Comparison of ENCODE assay signal across 24 mouse cellular contexts in genomic region chr9:13287482-13287881, GRCm38 (mm10).
"Had no signal": no experiment of that assay in that cellular context is flagged by ENCODE, and none has a peak within 500 bp of the region (broad histone marks: within the 10 kb centered on the region; RNA-seq: fewer than 3 reads in every experiment).

No protein-coding gene starts in this region.

- H3K27ac ChIP-seq: heart, adult 2 months; heart, embryonic 13.5 days; heart, embryonic 15.5 days; hindbrain, embryonic 13.5 days; hindbrain, embryonic 15.5 days; hindbrain, postnatal 0 days; intestine, embryonic 15.5 days; layer of hippocampus, adult 2 months; limb, embryonic 13.5 days; limb, embryonic 15.5 days; liver, embryonic 12.5 days; liver, embryonic 14.5 days had no signal

- H3K9me3 ChIP-seq: heart, embryonic 13.5 days; heart, embryonic 15.5 days; hindbrain, embryonic 13.5 days; hindbrain, embryonic 15.5 days; intestine, embryonic 15.5 days; limb, embryonic 13.5 days; limb, embryonic 15.5 days; liver, embryonic 12.5 days had no signal

- H3K4me3 ChIP-seq: heart, adult 2 months; heart, embryonic 13.5 days; heart, embryonic 15.5 days; hindbrain, embryonic 13.5 days; hindbrain, embryonic 15.5 days; intestine, embryonic 15.5 days; layer of hippocampus, adult 2 months; limb, embryonic 13.5 days; limb, embryonic 15.5 days; liver, embryonic 12.5 days had no signal

- H3K9ac ChIP-seq: heart, embryonic 13.5 days; heart, embryonic 15.5 days; hindbrain, embryonic 13.5 days; hindbrain, embryonic 15.5 days; intestine, embryonic 15.5 days; limb, embryonic 13.5 days; limb, embryonic 15.5 days; liver, embryonic 12.5 days; liver, embryonic 14.5 days had no signal

- DNase-seq: gastrocnemius, postnatal 14 days; gastrocnemius, postnatal 36 days; heart, adult 11 months; heart, adult 2 months; kidney, adult 18-20 months; kidney, adult 8-10 months; kidney, postnatal 10 days; kidney, postnatal 25 days; kidney, postnatal 4 days; layer of hippocampus, postnatal 36 days; left cerebral cortex, postnatal 4 days had no signal

- ATAC-seq: hindbrain, postnatal 0 days; intestine, embryonic 15.5 days; intestine, postnatal 0 days; liver, embryonic 12.5 days had no signal

- H3K27me3 ChIP-seq: heart, embryonic 13.5 days; heart, embryonic 15.5 days; hindbrain, embryonic 13.5 days; hindbrain, embryonic 15.5 days; intestine, embryonic 15.5 days; limb, embryonic 13.5 days; limb, embryonic 15.5 days; liver, embryonic 12.5 days had no signal

- H3K36me3 ChIP-seq: heart, embryonic 15.5 days; hindbrain, embryonic 13.5 days; hindbrain, embryonic 15.5 days; intestine, embryonic 15.5 days; limb, embryonic 13.5 days; limb, embryonic 15.5 days had no signal

- H3K4me2 ChIP-seq: heart, embryonic 11.5 days; heart, embryonic 13.5 days; heart, embryonic 15.5 days; hindbrain, embryonic 13.5 days; hindbrain, embryonic 15.5 days; intestine, embryonic 15.5 days; limb, embryonic 13.5 days; limb, embryonic 15.5 days; liver, embryonic 12.5 days had no signal

- H3K4me1 ChIP-seq: heart, embryonic 13.5 days; heart, embryonic 15.5 days; hindbrain, embryonic 13.5 days; hindbrain, embryonic 15.5 days; intestine, embryonic 15.5 days; limb, embryonic 13.5 days; limb, embryonic 15.5 days; liver, embryonic 12.5 days had no signal
